In the genomic region with DNA sequence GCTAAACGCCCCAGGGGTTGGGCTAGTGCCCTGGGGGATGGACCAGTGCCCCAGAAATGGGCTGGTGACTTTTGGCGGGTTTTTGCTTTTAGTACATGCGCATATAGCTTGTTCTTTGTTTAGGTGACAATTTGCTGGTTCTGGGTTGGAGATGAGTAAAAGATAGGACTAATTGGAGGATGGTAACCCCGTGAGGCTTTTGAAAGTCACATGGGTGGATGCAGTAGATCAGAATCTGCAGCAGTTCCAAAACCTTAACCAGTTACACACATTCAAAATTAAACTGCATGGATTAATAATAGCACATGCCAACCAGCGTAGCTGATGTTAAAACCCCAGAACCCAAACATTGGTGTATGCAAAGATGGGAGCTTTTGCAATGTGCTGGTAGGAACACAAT, we compare ENCODE assay signal across 11 mouse cellular contexts. TPM values are rescaled to one million over a fixed set of nuclear protein-coding genes. Genes with fewer than 3 reads are reported as not detected.
A peak's percentile ranks its signal among the peaks of the same experiment; 100 is the strongest.
DNase-seq lines count a peak whose midpoint lies in the region; ATAC-seq and TF ChIP-seq lines count a peak whose summit lies in the region.
"Had no signal": no experiment of that assay in that cellular context is flagged by ENCODE, and none has a peak within 500 bp of the region (broad histone marks: within the 10 kb centered on the region; RNA-seq: fewer than 3 reads in every experiment).

No protein-coding gene starts in this region.

- WGBS in heart, embryonic 13.5 days, result 47% methylated on average over 5 of the region's 5 CpGs
- 43% methylated on average over 5 of the region's 5 CpGs for WGBS in midbrain, embryonic 13.5 days
- WGBS in midbrain, embryonic 11.5 days, result 48% methylated on average over 5 of the region's 5 CpGs
- 45% methylated on average over 5 of the region's 5 CpGs for WGBS in intestine, embryonic 16.5 days
- 34% methylated on average over 5 of the region's 5 CpGs for WGBS in stomach, postnatal 0 days

- H3K4me1 ChIP-seq in heart, embryonic 13.5 days, result peaks cover 12% of the 10 kb centered on the region
- H3K4me1 ChIP-seq in midbrain, embryonic 13.5 days (replicated peaks), result 0 out of 2 replicates have a peak, but pooled peaks cover 4% of the 10 kb centered on the region
- H3K4me1 ChIP-seq in midbrain, embryonic 11.5 days (ENCODE audit: control insufficient read depth, insufficient read depth, low read length), result no peaks in the 10 kb centered on the region
- no peaks in the 10 kb centered on the region for H3K4me1 ChIP-seq in intestine, embryonic 16.5 days (ENCODE audit: control insufficient read depth, insufficient read depth, low read length)
- no peaks in the 10 kb centered on the region for H3K4me1 ChIP-seq in stomach, postnatal 0 days (replicated peaks; ENCODE audit: control insufficient read depth, insufficient read depth)

- ATAC-seq in heart, embryonic 13.5 days (ENCODE audit: extremely low read depth, insufficient number of reproducible peaks, low FRiP score, low TSS enrichment), result no peak
- ATAC-seq in midbrain, embryonic 13.5 days, result peak; percentile 16; the same call in 1 of the 2 replicates
- ATAC-seq in midbrain, embryonic 11.5 days (ENCODE audit: low FRiP score), result no peak; the same call in 1 of the 2 replicates
- no peak for ATAC-seq in intestine, embryonic 16.5 days
- ATAC-seq in stomach, postnatal 0 days (ENCODE audit: low FRiP score, low TSS enrichment), result no peak
- ATAC-seq in cerebellum, adult (ENCODE audit: insufficient number of reproducible peaks, low FRiP score, low TSS enrichment), result no peak
- ATAC-seq: Patski had no signal

- no peak overlapping the region; the same call in 1 of the 2 replicates for H3K9ac ChIP-seq in heart, embryonic 13.5 days
- no peak overlapping the region for H3K9ac ChIP-seq in midbrain, embryonic 13.5 days (replicated peaks)
- no peak overlapping the region for H3K9ac ChIP-seq in midbrain, embryonic 11.5 days (ENCODE audit: low read length)
- H3K9ac ChIP-seq in intestine, embryonic 16.5 days (ENCODE audit: low read depth, low read length), result no peak overlapping the region
- H3K9ac ChIP-seq in stomach, postnatal 0 days (ENCODE audit: low read length), result no peak overlapping the region

- no peak overlapping the region for H3K4me3 ChIP-seq in heart, embryonic 13.5 days
- H3K4me3 ChIP-seq in midbrain, embryonic 13.5 days (replicated peaks), result no peak overlapping the region
- H3K4me3 ChIP-seq in midbrain, embryonic 11.5 days (ENCODE audit: low read depth, low read length), result no peak overlapping the region
- H3K4me3 ChIP-seq in intestine, embryonic 16.5 days (ENCODE audit: low read length), result peak overlapping the region; percentile 5
- H3K4me3 ChIP-seq in stomach, postnatal 0 days (ENCODE audit: low read depth, low read length), result 0 out of 2 replicates have a peak overlapping the region, but pooled peaks have one; percentile 12

- no peak for DNase-seq in heart, adult 11 months
- no peak for DNase-seq in midbrain, embryonic 11.5 days (ENCODE audit: low spot score, missing footprints)
- DNase-seq in stomach, postnatal 0 days (ENCODE audit: low spot score), result no peak
- no peak for DNase-seq in spleen, adult 18-20 months
- DNase-seq: adrenal gland, postnatal 25 days; cerebellum, adult 8-10 months had no signal

- H3K27me3 ChIP-seq in heart, embryonic 13.5 days (replicated peaks), result no peaks in the 10 kb centered on the region
- H3K27me3 ChIP-seq in midbrain, embryonic 13.5 days, result no peaks in the 10 kb centered on the region
- H3K27me3 ChIP-seq in midbrain, embryonic 11.5 days (ENCODE audit: control insufficient read depth, insufficient read depth, low read length), result no peaks in the 10 kb centered on the region
- no peaks in the 10 kb centered on the region for H3K27me3 ChIP-seq in intestine, embryonic 16.5 days (replicated peaks; ENCODE audit: control insufficient read depth, insufficient read depth, low read length)
- no peaks in the 10 kb centered on the region for H3K27me3 ChIP-seq in stomach, postnatal 0 days (ENCODE audit: control insufficient read depth, insufficient read depth, low read length)
- H3K27me3 ChIP-seq: Patski had no signal

- no peaks in the 10 kb centered on the region for H3K9me3 ChIP-seq in heart, embryonic 13.5 days
- H3K9me3 ChIP-seq in midbrain, embryonic 13.5 days, result no peaks in the 10 kb centered on the region
- no peaks in the 10 kb centered on the region for H3K9me3 ChIP-seq in midbrain, embryonic 11.5 days (ENCODE audit: control insufficient read depth, low read length)
- H3K9me3 ChIP-seq in intestine, embryonic 16.5 days (ENCODE audit: control insufficient read depth, low read length), result no peaks in the 10 kb centered on the region
- H3K9me3 ChIP-seq in stomach, postnatal 0 days (ENCODE audit: control insufficient read depth, low read length), result no peaks in the 10 kb centered on the region

- H3K27ac ChIP-seq in heart, embryonic 13.5 days (replicated peaks), result no peak overlapping the region; the same call in 1 of the 2 replicates
- no peak overlapping the region for H3K27ac ChIP-seq in midbrain, embryonic 13.5 days
- no peak overlapping the region for H3K27ac ChIP-seq in midbrain, embryonic 11.5 days (ENCODE audit: low read depth, low read length)
- peak overlapping the region; percentile 69; the same call in 1 of the 2 replicates for H3K27ac ChIP-seq in intestine, embryonic 16.5 days (ENCODE audit: low read length)
- no peak overlapping the region for H3K27ac ChIP-seq in stomach, postnatal 0 days (replicated peaks)

- H3K4me2 ChIP-seq in heart, embryonic 13.5 days, result peak overlapping the region; percentile 67
- H3K4me2 ChIP-seq in midbrain, embryonic 13.5 days (replicated peaks), result peak overlapping the region; percentile 47
- no peak overlapping the region for H3K4me2 ChIP-seq in midbrain, embryonic 11.5 days
- H3K4me2 ChIP-seq in intestine, embryonic 16.5 days (ENCODE audit: low read depth, low read length), result peak overlapping the region; percentile 5; the same call in 1 of the 2 replicates
- peak overlapping the region; percentile 44; the same call in 1 of the 2 replicates for H3K4me2 ChIP-seq in stomach, postnatal 0 days (replicated peaks; ENCODE audit: low read depth)

- H3K36me3 ChIP-seq in heart, embryonic 13.5 days, result no peaks in the 10 kb centered on the region
- H3K36me3 ChIP-seq in midbrain, embryonic 13.5 days, result no peaks in the 10 kb centered on the region
- H3K36me3 ChIP-seq in midbrain, embryonic 11.5 days (ENCODE audit: control insufficient read depth, insufficient read depth, low read length), result no peaks in the 10 kb centered on the region
- no peaks in the 10 kb centered on the region for H3K36me3 ChIP-seq in intestine, embryonic 16.5 days (ENCODE audit: control insufficient read depth, insufficient read depth, low read length)
- H3K36me3 ChIP-seq in stomach, postnatal 0 days (ENCODE audit: control insufficient read depth, insufficient read depth, low read length), result no peaks in the 10 kb centered on the region

- TF ChIP-seq EP300 in stomach, postnatal 0 days (optimal IDR thresholded peaks at IDR 0.05), result no peak

- no peak for TF ChIP-seq CTCF in stomach, postnatal 0 days (IDR thresholded peaks at IDR 0.05; ENCODE audit: low read depth)

RNA-seq across cellular contexts. Expression of a gene that starts 57.9 kb away (rescaled TPM):
- polyA plus RNA-seq in heart, embryonic 13.5 days (2015; fragmentation: Nextera tagmentation; extraction: Ambion mirVana), result 1.4 and 1.5 TPM in 2 replicates
- 0.70 and 0.74 TPM in 2 replicates for polyA plus RNA-seq in midbrain, embryonic 13.5 days (2015; fragmentation: Nextera tagmentation; extraction: Ambion mirVana)
- 0.61 and 0.68 TPM in 2 replicates for polyA plus RNA-seq in midbrain, embryonic 11.5 days (2014; fragmentation: Nextera tagmentation; extraction: Ambion mirVana)
- polyA plus RNA-seq in intestine, embryonic 16.5 days (2015; fragmentation: Nextera tagmentation; extraction: Ambion mirVana), result 8.8 and 11.1 TPM in 2 replicates
- polyA plus RNA-seq in stomach, postnatal 0 days (2015; fragmentation: Nextera tagmentation; extraction: Ambion mirVana), result 8.4 and 8.6 TPM in 2 replicates

Comparison
In these comparisons a context has a peak if more than half of its experiments do, and no peak if none do; other contexts are left out.
1. H3K4me3 ChIP-seq: peak in intestine, embryonic 16.5 days (single experiment) and stomach, postnatal 0 days (single experiment); none in heart, embryonic 13.5 days (single experiment), midbrain, embryonic 13.5 days (single experiment) and midbrain, embryonic 11.5 days (single experiment).